Mouse (Mus musculus) small intestine, adult 2 months (tissue): ENCODE results near the gene Eri3.

ENCODE experiments used
- CTCF ChIP-seq: fragments of 200-500 bp; IDR thresholded peaks from 2 replicates; pipeline ENCODE4 v1.5.1; 2012; ENCODE audit warnings: low read depth, mild to moderate bottlenecking, control low read depth, inconsistent platforms, low read length, moderate library complexity, mixed read lengths; ENCODE audit not compliant: insufficient replicate concordance, insufficient read length; ENCODE audit errors: extremely low read depth
- POLR2A ChIP-seq: fragments of 200-500 bp; IDR thresholded peaks from 2 replicates; pipeline ENCODE4 v1.6.1; 2012; ENCODE audit warnings: low read depth, mild to moderate bottlenecking, control low read depth, inconsistent platforms, low read length, moderate library complexity

DNA sequence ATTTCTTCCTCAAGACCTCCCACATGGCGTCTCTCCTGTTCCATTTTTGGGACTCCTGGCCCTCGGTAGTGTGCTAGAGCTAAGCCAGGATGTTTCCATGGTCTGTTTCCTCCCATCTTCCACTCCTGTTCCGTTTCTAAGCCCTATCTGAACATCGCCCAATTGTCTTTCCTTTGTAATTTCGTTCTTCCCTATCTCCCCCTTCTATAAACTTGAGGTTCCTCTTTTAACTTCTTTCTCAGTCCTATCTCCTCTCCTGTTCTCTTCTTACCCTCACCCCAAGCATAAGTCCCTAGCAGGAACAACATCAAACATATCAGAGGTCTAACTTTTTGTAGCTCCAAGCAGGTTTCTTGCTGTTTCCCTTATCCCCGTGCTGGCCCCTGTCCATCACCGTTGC, 13.2 kb upstream of the Eri3 start:
- no peak for TF ChIP-seq POLR2A
- no peak for TF ChIP-seq CTCF
